9 mouse cellular contexts compared by ENCODE assay signal in the genomic region with DNA sequence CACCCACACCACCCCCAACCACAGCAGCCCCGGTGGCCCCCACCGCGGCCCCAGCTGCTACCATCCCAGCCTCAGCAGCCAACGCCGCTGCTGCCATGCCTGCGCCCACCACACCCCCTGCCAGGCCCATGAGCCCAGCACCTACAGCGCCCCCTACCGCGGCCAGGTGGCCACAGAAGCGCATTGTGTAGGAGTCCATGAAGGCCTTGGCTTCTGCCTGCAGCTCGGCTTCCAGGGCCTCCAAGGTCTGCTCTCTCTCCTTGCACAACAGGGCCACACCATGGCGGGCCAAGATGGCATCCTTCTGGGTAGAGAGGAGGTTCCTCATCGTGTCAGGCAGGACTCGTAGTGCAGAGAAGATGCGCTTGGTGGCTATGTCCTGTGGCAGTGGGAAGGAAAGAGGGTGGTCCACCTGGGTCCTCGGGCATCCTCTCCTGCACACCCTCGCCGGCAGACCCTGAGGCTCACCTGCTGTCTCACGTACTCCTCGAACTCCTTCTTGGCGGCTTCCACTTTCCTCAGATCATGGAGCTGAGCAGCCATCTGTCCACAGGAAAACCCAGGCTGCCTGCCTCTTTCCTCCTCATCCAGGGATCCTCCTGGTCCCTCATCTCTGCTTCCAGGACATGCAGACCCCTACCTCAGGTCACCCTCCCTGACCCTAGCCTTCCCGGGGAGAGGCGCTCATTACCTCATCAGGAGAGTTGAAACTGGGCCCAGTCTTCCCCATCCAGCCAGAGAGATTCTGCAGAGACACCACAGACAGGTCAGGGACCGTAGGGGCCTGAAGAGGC. TPM values are rescaled to one million over a fixed set of nuclear protein-coding genes. Genes with fewer than 3 reads are reported as not detected.
DNase-seq lines count a peak whose midpoint lies in the region; ATAC-seq and TF ChIP-seq lines count a peak whose summit lies in the region.
"Had no signal": no experiment of that assay in that cellular context is flagged by ENCODE, and none has a peak within 500 bp of the region (broad histone marks: within the 10 kb centered on the region; RNA-seq: fewer than 3 reads in every experiment).

No protein-coding gene starts in this region.

- H3K9me3 ChIP-seq in liver, postnatal 0 days (ENCODE audit: low read length) = no peaks in the 10 kb centered on the region
- H3K9me3 ChIP-seq: hindbrain, embryonic 15.5 days had no signal

- H3K27me3 ChIP-seq in liver, postnatal 0 days (ENCODE audit: insufficient read depth, low read length) = peaks cover 27% of the 10 kb centered on the region
- H3K27me3 ChIP-seq: hindbrain, embryonic 15.5 days had no signal

- H3K9ac ChIP-seq in liver, postnatal 0 days (replicated peaks) = no peak overlapping the region
- H3K9ac ChIP-seq: hindbrain, embryonic 15.5 days had no signal

- peak; percentile 28 to 66 for DNase-seq in layer of hippocampus, adult 18-20 months (ENCODE audit: low spot score in 2 of 2)
- no peak for DNase-seq in layer of hippocampus, adult 9-11 months
- peak; percentile 62 for DNase-seq in R1 (ENCODE audit: low read depth, low spot score)
- DNase-seq in cerebellum, postnatal 4 days (ENCODE audit: low spot score in 2 of 2) = peak; percentile 21 to 32
- DNase-seq in liver, postnatal 0 days = peak; percentile 25
- no peak for DNase-seq in spleen, postnatal 14 days (ENCODE audit: low spot score in 2 of 2)
- DNase-seq in spleen, adult 12 weeks (ENCODE audit: low spot score) = no peak
- no peak for DNase-seq in right cerebral cortex, adult 2 months (ENCODE audit: low spot score in 2 of 2)

- no peak for TF ChIP-seq EP300 in liver, postnatal 0 days (IDR thresholded peaks at IDR 0.05; ENCODE audit: low read depth)

- TF ChIP-seq CTCF in liver, postnatal 0 days (IDR thresholded peaks at IDR 0.05; ENCODE audit: low read depth) = peak; percentile 39; the same call in 1 of the 2 replicates

- H3K36me3 ChIP-seq in liver, postnatal 0 days (replicated peaks; ENCODE audit: insufficient read depth, low read length) = no peaks in the 10 kb centered on the region
- H3K36me3 ChIP-seq: hindbrain, embryonic 15.5 days had no signal

- H3K4me3 ChIP-seq in liver, postnatal 0 days (ENCODE audit: low read depth, low read length) = no peak overlapping the region
- H3K4me3 ChIP-seq: hindbrain, embryonic 15.5 days had no signal

- H3K4me1 ChIP-seq in liver, postnatal 0 days (ENCODE audit: insufficient read depth) = no peaks in the 10 kb centered on the region

- no peak for ATAC-seq in liver, postnatal 0 days

- no peak overlapping the region for H3K4me2 ChIP-seq in liver, postnatal 0 days (ENCODE audit: low read depth, low read length)
- H3K4me2 ChIP-seq: hindbrain, embryonic 15.5 days had no signal

- no peak overlapping the region for H3K27ac ChIP-seq in liver, postnatal 0 days (ENCODE audit: low read depth)
- H3K27ac ChIP-seq: hindbrain, embryonic 15.5 days had no signal

- WGBS in liver, postnatal 0 days (ENCODE audit: insufficient replicate concordance) = 57% methylated on average over 24 of the region's 24 CpGs

RNA-seq across cellular contexts. Expression of gene Rnf112, which starts 4.2 kb away (rescaled TPM):
- total RNA-seq in layer of hippocampus, adult 18-20 months (2021) = 100 to 1,000 TPM; 449 to 457 TPM
- 0.04 and 0.06 TPM in 2 replicates for polyA plus RNA-seq in liver, postnatal 0 days (2015; fragmentation: Nextera tagmentation; extraction: Ambion mirVana)

RNA-seq across cellular contexts. Expression of gene Mfap4, which starts 35.5 kb away (rescaled TPM):
- total RNA-seq in layer of hippocampus, adult 18-20 months (2021) = 1 to 10 TPM; 4.3 to 4.8 TPM
- 4.9 TPM in 2 replicates for polyA plus RNA-seq in liver, postnatal 0 days (2015; fragmentation: Nextera tagmentation; extraction: Ambion mirVana)

RNA-seq across cellular contexts. Expression of gene Mapk7, which starts 44.5 kb away (rescaled TPM):
- 10 to 100 TPM; 26.6 to 27.4 TPM for total RNA-seq in layer of hippocampus, adult 18-20 months (2021)
- 4.8 and 5.6 TPM in 2 replicates for polyA plus RNA-seq in liver, postnatal 0 days (2015; fragmentation: Nextera tagmentation; extraction: Ambion mirVana)

RNA-seq across cellular contexts. Expression of gene B9d1, which starts 55.2 kb away (rescaled TPM):
- 10 to 100 TPM; 37.4 to 49.3 TPM for total RNA-seq in layer of hippocampus, adult 18-20 months (2021)
- 1.4 and 1.6 TPM in 2 replicates for polyA plus RNA-seq in liver, postnatal 0 days (2015; fragmentation: Nextera tagmentation; extraction: Ambion mirVana)

Comparison
In these comparisons a context has a peak if more than half of its experiments do, and no peak if none do; other contexts are left out.
1. DNase-seq: peak in layer of hippocampus, adult 18-20 months (2 of 2), R1 (single experiment), cerebellum, postnatal 4 days (2 of 2) and liver, postnatal 0 days (single experiment); none in layer of hippocampus, adult 9-11 months (single experiment), spleen, postnatal 14 days (0 of 2), spleen, adult 12 weeks (single experiment) and right cerebral cortex, adult 2 months (0 of 2).